Mouse (Mus musculus): ENCODE results near the gene Itgb1bp1.
A peak's percentile ranks its signal among the peaks of the same experiment; 100 is the strongest.

Gene Itgb1bp1

DNA sequence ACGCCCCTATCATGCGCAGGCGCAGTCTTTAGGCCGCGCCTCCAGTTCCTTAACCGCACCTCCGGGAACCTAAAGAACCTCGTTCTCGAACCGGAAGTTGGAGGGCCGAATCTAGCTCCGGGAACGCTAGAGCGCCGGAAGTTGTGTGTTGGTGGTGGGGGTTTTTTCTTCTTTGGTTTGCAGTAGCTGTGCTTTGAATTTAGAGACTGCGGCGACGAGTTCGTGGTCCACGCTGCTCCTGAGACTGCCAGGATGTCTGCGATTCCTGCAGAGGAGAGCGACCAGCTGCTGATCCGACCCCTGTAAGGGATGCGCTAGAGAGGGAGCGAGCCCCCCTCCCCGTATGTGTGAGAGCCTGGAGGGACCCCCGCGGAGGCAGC, at the start of gene Itgb1bp1:
Gene Itgb1bp1 (minus strand): TSS at position 42 of the 380 bp plus-strand sequence.
- DNase-seq, result peak; percentile 99

DNA sequence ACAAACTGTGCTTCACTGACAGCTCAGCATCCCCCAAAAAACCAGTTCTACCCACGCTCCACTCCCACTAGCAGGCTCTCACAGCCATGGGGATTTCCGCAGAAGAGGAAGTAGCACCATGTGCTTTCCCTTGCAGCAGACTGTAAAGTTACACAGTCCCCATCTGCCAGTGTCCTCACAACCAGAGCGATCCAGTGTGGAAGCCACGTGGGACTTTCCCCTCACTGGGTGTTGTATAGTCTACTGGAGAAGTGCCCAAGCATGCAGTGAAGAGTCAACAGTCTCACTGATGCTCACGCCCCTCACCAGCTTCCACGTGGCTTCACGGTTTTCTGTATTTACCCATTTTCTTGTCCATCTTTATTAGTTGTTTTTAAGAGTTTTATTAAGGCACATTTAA, 49.8 kb upstream of the Itgb1bp1 start:
- DNase-seq, result no peak

DNA sequence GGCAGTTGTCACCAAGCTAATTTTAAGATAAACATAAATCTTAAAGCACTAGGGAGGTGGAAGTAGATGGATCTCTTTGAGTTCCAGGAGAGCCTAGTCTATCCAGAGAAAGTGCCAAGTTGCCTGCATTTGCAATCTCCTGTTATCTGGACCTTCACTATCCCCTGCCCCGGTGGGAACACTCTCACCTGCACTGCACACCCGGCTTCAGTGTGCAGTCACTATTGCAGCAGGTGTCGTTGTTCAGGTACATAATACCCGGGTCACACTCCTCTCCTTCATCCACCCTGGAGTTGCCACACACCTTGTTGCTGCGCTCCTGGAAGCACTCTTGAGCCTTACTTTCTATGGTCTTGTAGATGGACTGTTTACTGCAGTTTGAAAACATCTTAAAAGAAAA, 47.7 kb upstream of the Itgb1bp1 start:
- no peak for DNase-seq

DNA sequence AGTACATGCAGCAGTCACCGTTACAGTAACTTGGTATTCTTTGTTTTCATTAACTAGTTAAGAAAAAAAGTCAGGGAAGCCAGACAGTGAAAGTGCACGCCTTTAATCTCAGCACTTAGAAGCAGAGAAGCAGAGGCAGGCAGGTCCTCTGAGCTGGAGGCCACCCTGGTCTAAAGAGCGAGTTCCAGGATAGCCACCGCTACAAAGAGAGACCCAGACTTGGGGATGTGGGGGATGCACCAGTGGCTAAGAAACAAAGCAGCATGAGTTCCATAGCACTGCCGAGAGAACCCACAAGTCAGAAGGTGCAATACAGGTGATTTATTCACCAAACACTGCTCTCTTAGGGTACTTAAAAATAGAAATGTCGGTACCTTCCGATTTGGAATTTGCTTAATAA, 46.9 kb upstream of the Itgb1bp1 start:
- DNase-seq, result no peak

DNA sequence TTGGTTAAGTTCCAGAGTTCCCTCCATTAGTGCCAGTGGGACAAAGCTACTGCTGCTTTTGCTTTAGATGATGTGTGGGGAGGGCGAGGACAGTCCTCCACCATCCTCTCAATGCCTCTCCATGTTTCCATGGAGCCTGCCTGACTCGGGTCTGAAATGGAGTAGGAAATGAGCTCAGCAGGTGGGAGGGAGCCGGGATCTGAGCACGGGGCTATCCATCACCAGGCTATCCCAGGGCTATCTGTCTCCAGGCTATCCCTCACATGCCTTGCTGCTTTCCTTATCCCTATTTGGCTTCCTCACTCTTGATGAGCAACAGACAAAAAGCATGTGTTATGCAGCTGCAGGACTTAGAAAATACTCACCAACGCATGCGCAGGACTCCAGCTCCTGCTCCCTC, 45.6 kb upstream of the Itgb1bp1 start:
- no peak for DNase-seq

DNA sequence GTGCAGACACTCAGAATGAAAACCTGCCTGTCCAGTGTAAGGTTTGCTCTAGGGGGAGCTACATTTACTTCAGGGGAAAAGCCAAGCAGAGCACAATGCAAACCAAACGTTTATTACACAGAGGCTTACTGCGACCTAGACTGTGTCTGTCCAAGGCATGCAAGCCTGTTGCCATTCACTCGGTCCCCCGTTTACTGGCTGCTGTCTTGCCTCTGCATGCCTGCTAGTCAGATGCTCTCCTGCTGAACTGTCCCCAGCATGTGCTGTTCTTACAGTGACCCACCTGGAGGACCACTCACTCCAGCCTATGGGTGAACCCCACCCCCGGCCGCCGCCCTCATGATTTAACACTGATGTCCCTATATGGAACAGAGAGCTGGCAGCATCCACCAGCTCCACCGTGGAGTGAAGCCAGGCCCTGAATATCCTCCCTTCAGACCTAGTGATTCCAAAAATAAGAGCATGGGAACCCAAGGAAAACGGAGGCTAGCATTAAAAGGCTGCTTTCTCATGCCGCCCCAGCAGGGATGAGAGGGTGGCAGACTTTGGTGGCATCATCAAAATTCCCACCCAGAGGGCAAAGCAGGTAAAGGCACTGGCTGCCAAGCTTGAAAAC, 45.0 kb upstream of the Itgb1bp1 start:
- no peak for DNase-seq

DNA sequence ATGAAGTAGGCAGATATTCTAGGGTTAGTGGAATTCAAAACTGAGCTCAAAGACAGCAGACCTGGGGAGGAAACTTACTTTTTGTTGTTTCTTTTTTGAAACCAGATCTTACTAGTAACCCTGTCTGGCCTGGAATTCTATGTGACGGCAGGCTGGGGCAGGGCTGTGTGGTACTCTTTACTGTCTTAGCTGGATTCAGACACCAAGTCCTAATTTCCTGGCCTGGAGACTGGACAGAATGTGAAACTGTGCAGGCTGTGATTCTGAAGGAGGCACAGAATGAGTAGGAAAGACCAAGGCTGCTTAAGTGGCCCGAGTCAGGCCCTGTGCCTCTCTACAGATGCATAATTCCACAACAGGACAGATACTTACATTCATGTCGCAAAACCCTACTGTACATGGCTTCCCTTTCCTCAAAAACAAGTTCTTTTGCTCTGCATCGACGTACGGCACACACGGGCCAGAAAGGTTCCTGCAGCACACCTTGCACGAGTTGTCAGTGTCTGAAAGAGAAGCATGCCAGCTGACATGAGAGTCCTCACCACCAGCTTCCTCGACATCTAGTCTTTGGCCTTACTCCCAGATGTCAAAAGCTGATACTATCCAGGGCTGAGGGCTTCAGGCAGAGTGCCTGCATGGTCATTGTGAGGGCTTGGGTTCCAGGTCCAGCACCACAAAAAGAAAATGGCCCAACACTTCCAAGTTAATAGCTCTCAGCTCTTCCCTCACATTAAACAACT, 43.7 kb upstream of the Itgb1bp1 start:
- DNase-seq, result no peak

DNA sequence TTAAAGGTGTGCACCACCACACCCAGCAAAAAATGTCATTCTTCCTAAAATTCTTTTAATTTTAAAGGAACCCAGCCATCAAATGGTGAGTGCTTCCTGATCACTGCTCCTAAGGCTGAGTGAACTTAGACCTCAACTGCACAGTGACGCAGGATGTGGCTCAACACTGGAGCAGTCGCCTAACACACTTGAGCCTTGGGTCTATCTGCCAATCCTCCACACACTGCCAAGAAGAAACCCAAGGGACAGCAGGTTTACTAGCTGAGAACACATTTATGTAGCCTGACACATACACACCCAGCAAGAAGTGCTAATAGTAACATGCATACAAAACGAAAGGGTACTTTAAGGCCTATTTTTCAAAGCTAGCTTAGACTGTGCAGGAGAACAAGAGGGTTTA, 40.2 kb upstream of the Itgb1bp1 start:
- DNase-seq, result no peak

DNA sequence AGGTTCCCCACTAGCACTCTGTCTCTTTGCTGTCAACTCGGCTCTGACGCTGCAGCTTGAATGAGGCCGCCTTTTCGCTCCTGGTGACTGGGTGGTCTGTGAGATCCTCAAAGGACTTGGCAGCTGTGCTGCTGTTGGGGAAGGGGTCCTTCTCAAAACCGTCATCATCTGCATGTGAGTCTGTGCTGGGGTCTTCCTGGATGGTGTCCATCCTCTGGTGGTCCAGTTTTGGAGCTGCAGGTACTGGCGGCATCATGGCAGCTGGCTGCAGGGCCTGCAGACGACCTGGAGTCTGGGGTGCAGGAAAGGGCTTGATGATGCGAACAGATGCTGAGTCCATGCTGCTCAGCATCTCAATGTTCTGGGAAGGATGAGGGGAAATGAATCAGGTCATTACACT, 39.2 kb upstream of the Itgb1bp1 start:
- no peak for DNase-seq

DNA sequence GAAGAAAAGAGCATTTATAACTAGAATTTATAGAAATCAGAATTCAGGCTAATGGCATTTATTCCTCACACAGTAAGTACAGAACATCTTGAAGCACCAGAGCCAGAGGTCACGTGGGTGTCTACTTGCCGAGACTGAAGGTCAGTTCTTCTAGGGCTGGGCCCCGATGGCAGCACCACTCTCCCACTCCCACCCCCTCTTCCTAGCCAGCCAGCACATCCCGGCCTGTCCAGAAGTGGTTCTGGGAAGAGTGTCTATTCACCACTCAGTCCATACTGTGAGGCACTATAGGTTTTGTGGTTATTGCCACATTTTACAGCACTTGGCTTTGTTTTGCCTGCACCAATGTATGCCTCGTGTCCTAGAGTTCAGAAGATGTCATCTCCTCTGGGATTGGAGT, 38.0 kb upstream of the Itgb1bp1 start:
- no peak for DNase-seq

DNA sequence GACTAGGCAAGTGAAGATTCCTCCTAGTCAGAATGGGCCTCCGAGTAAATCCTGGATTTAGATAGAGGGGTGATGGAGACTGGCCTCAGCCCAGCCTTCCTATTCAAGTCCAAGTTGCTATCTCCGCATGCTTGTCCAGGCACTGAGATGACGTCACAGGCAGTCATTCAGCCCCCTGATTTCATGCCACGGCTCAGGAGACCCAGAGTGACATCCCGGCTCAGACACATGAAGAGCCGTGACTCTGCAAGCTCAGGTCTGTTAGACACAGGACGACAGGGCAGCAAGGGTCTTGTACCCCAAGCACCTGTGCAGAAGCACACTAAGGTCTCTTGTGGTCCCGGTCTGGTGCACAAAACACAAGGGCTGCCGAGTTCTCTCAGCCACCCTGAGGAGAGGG, 36.8 kb upstream of the Itgb1bp1 start:
- no peak for DNase-seq

DNA sequence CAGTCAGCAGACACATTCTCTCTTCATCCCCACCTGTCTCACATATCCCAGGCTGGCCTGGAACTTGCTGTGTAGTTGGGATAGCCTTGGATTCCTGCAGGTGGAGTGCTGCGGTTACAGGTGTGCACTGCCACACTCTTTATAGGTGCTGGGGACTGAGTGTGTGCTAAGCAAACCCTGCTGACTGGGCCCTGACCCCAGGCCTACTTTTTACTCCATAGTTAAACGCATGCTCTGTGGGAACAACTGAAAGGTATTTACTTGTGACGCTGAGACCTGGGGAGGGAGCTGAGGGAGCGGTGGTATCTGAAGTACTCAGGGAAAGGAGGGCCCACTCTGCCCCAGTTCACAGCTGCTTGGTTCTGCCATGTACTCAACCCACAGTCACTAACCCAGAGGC, 36.2 kb upstream of the Itgb1bp1 start:
- DNase-seq, result no peak

DNA sequence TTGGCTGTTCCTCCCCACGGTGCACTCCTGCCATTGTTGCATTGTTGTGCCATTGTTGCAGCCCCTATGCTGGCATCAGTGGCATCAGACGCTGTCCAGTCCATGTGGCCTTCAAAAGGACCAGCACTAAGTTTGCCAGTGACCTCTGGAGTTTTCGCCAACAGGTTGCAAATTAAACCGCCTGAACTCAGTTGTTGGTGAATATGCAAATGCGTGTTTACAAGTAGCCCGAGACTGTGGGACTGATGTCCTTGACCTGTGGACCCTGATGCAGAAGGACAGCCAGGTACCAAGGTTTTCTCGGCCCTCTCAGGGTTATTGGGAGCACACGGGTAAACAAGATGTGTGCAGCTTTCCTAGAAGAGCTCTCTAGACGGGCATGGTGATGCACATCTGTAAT, 35.1 kb upstream of the Itgb1bp1 start:
- DNase-seq, result peak; percentile 35

DNA sequence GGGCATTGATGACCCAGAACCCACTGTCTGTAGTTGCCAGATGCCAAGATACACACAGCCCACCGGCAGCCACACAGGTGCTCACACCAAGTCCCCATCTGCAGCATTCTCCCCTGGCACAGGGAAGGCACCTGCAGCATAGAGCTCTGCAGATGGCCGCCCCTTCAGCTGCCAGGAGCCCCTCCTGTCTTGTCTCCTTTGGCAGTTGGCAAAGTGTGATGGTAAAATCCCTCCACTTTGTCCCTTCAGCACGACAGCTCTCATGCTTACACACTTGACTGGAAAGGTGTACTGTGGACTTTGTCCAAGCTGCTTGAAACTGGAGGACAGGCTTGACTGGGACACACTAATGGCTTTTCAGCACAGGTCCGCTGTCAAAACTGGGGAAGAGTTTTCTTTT, 34.2 kb upstream of the Itgb1bp1 start:
- peak; percentile 45 for DNase-seq

DNA sequence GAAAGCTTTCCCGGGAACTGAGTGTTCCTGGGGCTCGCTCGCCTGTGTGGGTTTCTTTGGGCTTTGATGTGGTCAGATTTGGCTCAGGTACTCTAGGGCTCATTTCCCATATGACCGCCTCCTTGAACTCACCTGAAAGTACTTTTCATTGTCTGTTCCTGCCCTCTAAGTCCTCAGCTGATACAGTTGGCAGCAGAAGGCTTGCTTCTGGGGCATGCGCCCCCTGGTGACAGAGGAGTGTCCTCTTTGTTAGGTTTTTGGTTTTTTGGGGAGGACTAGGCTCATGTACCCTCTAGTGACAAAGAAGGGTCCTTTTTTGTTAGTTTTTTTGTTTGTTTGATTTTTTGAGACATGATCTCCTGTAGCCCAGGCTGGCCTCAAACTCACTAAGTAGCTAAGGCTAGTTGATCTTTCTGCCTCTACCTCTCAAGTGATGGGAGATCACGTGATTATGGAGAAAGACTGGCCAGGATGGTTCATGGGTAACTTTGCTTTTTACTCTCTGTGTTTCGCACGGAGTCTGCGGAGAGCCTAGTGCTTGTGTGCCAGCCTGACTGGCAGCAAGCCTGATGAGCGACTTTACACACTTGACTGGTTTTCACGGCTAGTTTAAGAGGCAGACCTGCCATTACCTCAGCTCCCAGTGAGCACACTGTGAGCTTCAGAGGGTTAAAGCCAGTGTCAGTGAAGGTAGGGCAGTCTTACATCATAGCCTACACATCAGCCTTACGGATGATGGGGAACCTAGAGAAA, 32.2 kb upstream of the Itgb1bp1 start:
- DNase-seq, result peak; percentile 71

DNA sequence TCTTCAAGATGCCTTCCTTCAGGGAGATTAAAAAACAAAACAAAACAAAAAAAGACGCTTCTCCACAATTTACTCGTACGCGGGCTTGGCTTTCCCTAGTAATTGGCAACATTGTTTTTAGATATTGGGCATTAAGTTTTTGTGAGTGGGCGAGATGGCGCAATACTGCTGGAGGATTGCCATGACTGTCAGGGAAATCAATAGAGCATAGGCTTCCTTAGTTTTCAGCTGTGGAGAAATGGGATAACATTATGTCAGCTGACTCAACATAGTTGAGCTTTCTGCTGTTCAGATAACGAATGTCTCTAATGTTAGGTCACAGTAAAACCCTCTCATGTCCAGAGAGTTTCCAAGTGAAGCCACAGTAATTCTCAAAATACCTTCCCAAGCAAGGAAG, 30.8 kb upstream of the Itgb1bp1 start:
- no peak for DNase-seq

DNA sequence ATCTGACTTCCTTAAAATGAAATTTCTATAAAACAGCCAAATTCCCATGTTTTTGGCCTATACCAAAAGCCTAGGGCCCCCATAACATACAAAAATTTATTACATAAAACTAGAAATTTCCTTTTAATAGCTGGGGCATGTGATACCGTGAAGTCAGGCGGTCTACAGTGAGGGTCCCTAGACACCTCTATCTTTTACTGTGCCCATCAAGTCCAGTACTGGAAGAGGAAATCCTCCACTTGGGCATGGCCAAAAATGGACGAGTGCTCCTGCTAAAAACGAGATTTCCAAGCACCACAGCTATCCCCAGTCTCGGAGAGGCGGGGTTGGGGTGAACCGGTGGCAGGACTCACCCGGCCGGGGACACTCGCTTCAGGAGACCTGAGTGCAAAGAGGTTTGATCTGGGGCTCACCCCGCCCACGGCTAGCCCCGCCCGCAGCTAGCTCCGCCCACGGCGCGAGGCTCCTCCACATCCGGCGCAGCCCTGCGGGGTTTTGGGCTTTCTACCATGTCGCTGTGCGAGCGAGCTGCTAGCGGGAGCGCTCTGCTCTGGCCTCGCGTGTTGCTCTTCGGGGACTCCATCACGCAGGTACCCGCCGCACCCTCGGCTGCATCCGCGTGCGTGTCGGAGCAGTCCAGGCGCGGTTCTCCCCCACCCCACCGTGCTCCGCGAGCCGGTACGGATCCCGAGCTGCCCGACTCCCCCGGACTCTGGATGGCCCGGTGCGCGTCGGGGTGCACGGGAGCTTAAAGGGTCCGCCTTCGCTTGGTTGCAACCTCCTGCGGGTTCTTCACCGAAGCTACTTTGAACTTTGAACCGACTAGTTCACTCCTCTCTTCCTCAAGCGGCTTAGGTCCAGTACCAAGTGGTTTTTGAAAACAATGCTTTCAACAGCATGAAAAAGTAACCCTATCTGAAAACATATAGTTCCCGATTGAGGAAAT, 30.1 kb upstream of the Itgb1bp1 start, which contains the start of gene Iah1:
Gene Iah1 (plus strand): TSS at position 467 of the 946 bp plus-strand sequence.
- DNase-seq, result peak; percentile 93

DNA sequence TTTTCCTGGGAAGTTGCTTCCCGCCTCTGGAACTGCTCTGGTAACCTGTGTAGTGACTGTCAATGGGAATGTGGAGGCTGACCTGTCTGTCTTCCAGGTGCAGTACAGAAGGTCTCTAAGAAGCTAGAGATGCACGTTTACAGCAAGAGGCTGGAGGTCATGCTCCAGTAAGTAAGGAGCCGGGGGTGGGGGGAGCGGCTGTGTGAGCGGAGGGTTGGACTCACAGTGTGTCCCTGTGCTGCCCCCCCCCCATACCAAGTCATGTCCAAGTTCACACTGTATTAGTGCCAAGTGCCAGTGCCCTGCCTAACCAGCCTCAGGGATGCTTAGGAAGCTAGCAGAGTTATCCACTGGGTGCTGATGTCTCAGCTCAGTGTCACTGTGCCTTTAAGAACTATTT, 26.1 kb upstream of the Itgb1bp1 start:
- DNase-seq, result peak; percentile 55

DNA sequence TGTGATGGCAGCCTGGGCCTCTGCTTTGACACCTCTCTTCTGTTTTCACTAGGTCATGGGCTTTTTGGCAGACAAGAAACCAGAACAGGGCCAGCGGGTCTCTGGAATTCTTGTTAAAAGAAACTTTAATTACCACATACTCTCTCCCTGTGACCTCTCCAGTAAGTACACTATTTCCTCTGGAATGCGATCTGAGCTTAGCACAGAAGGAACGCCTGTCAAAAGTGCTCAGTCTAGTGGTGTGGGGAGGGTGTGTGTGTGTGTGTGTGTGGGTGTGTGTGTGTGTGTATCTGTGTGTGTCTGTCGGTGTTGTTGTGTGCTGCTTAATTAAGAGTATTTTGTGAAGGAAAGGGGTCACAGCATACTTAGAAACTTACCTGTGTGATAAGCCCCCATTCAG, 20.6 kb upstream of the Itgb1bp1 start:
- no peak for DNase-seq

DNA sequence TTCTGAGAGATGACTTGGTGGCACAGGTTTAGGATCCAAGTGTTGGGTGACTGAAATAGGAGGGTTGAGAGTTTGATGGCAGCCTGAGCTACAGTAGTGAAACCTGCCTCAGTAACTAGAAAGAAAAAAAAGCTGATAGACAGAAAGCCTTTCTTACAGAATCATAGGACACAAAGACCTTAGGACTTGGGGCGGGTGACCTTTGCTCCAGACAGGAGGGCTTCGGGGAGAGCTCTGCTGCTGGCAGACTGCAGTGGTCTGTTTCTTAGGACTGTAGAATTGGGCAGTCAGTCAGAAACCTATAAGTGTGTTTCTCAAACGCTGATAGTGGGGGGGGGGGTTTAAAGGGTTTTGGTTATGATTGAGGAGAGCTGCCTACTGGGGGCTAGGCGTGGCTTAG, 19.7 kb upstream of the Itgb1bp1 start:
- DNase-seq, result peak; percentile 45

DNA sequence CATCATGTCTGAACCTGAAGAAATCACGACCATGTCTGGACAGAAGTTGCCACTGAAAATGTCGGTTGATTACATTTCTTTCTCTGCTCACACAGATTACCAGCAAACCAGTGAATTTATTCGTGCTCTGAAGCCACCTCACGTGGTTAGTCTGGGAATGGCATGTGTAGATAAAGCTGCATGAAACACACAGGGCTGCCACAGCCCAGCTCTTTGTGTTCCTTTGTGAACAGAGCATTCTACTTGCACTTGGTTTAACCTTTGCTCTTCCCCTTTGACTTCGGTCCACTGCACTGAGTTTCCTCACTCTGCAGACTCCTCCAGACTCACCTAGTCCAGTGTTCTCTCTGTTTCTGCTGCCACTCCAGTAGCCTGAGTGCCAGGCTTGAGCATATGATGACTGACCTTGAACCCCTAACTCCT, 16.3 kb upstream of the Itgb1bp1 start:
- DNase-seq, result peak; percentile 75

DNA sequence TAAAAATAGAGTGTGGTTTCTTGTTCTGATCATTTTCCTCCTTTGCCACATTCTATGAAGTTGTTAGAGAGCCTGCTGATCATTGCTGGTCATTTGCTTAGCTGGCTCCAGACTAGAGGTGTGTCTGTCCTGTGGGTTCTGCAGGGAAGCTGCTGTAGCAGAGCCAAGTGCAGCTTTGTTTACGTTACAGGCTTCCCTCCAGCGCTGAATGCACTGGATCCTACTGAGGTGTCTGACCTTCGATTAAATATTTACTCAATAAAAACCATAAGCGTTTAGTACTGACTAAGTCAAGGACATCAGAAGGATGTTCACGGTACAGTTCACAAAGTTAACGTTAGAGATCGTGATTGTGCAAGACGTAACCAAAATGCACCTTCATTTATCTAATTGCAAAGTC, 15.8 kb upstream of the Itgb1bp1 start:
- DNase-seq, result peak; percentile 73

DNA sequence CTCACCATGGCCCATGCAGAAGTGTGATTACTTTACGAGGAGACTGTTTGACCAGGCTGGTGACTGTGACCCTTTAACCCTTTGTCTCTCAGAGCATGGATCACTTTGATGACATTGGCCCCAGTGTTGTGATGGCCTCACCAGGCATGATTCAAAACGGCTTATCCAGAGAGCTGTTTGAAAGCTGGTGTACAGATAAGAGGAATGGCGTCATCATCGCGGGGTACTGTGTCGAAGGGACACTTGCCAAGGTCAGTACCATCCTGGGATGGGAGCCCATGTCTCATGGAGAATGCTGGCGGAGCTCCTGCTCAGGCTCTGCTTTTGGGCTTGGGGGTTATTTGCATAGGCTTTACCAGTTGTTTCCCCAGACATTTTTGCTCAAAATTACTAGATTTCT, 15.2 kb upstream of the Itgb1bp1 start:
- DNase-seq, result no peak

All from kidney, postnatal 14 days (tissue).